Mouse (Mus musculus): ENCODE measurements at regions not wholly inside any gene's neighbourhood (a gene's known extent, or its start where the extent isn't known, plus 50 kb on each side); places are given as distances from the start of the nearest gene placed in this dataset.

DNA sequence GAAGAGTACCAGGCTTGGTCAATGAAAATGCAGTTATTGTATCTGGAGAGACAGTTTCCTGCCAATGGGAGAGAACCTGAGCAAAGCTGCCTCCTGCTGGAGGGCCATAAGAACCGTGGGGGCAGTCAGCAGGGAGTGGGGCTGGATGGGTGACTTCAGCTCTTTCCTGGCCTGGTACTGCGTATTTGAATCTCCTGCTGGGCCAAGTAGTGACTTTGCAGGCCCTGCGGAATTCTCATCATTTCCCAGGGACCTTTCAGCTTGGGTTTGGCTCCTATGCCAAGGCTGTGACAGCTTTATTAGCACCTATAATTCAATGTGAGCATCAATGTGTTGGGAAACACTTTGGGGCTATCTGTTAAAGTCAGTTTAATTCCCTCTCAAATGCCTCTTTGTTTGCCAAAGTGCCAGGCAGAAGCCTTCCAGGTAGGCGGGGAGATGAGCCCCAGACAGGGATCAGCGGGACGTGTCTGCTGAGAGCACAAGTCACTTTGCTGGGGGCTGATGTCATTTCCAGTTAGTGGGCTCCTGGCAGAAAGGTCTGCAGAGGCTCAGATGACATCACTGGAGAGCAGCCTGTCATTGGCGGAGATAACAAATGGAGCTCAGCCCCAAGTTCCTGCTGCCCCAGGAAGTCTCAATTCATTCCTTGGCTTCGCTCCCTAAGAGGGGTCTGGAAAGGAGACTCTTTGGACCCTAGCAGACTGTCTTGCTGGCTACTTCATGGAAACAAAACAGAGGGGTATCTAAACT, 630.5 kb downstream of the Insc start:
- no peak for DNase-seq (ENCODE audit: low spot score in 2 of 2)

- DNase-seq (ENCODE audit: low spot score in 2 of 2), result no peak
These were observed 632.6 kb downstream of the Insc start for GRCm38 (mm10) chr7:115376067-115376466.

GRCm38 (mm10) chr7:115378836-115379235, 635.3 kb downstream of the Insc start:
- DNase-seq (ENCODE audit: low spot score in 2 of 2), result no peak

DNA sequence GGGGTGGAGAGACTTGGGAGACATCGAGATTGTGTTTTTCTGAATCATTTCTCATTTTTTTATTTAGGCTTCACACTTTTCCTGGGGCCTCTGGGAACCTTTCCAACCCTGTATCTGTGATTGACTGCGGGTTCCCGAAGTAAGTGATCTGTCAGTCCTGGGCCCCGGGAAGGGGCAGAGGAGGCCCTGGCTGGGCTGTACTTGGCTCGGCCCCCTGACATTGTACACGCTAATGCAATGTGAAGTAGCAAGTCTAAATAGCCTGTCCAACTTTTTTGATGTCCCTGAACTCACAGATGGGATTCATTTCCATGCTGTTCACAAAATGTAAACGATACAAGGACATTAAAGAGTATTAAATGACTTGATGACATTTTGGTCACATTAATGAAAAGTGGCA, 636.1 kb downstream of the Insc start:
- no peak for DNase-seq (ENCODE audit: low spot score in 2 of 2)

DNA sequence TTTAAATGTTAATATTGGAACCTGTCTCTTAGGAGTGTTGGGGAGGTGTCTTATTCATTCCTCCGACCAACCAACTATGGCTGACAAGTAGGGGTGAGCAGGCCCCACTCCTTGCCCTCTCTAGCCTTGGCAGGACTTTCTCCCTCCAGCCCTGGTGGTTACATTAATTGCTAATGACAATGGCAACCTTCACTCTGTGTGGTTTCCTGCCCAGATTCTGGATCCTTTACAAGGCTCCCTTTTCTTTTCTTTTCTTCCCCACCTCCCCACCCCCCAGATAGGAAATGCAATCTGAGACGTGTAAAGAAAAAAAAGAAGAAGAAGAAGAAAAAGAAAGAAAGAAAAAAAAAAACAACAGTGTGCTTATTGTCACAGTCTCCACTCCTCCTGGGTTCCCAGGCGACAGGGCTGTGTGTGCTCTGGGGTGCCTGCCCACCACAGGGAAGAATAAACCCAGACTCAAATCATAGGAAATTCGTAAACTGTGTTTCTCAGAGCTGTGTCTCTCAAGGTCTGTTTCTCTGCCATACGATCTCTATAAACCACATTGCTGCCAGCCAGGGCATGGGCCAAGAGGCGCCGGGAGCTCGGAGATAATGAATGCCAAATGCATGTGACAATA, 637.6 kb downstream of the Insc start:
- no peak for DNase-seq (ENCODE audit: low spot score in 2 of 2)

GRCm38 (mm10) chr7:115382876-115383275, 639.4 kb downstream of the Insc start:
- peak; percentile 3 to 28 for DNase-seq (ENCODE audit: low spot score in 2 of 2)

- no peak for DNase-seq (ENCODE audit: low spot score in 2 of 2)
These were observed 645.4 kb downstream of the Insc start for GRCm38 (mm10) chr7:115388874-115389273.

DNA sequence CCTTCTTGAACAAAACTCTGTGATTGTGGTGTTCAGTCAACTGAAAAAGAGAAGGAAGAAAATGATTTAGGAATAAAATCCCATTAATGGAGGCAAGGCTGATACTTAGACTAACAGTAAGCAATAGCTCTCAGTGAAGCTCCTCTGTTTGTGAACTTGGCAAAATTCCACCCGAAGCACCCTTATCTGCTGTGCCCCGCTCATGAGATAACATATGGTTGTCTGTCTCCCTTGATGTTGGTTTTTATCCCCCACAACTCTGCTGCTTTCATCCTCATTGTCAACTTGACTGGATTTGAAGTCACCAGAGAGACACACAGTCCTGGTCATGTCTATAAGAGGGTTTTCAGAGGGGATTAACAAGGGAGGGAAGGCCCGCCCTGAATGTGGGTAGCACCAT, 646.1 kb downstream of the Sox6 start:
- no peak for DNase-seq (ENCODE audit: low spot score in 2 of 2)

GRCm38 (mm10) chr7:115398202-115398601, 640.4 kb downstream of the Sox6 start:
- no peak for DNase-seq (ENCODE audit: low spot score in 2 of 2)

GRCm38 (mm10) chr7:115399461-115399860, 639.1 kb downstream of the Sox6 start:
- DNase-seq (ENCODE audit: low spot score in 2 of 2), result no peak

DNA sequence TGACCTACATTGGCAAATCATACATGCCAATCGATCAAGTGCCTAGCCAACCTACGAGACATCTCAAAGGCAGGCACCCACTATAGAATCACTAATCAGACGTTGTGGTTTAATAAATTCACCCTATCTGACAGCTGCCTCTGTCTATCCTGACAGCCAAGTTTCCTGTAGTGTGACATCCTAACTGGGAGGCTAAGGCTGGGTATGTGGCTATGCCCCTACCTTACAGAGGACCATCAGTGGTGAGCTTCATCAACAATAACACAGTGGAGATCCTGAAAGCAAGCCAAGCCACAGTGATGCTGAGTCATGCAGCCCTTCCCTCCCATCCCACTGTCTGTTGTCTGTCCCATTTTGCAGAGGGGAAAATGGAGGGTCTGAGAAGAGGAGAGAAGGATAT, 630.7 kb downstream of the Sox6 start:
- no peak for DNase-seq (ENCODE audit: low spot score in 2 of 2)

DNA sequence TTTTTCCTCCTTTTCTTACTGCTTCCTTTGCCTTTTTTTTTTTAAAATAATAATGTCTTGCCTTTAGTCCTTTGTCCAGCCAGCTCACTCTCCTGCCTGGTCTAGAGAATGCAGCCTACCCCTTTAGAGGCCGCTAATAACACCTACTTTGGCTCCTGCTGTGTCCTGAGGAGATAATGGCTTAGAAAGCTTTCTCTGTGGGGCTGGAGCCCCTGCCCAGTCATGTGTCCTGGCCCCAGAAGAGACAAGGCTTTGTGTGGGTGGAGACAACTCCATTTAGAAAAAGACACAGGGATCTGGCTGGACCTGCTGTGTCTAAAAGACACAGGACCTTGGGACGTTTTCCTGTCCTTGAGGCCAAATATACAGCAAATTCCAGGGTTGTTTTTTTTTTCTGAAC, 629.7 kb downstream of the Sox6 start:
- DNase-seq (ENCODE audit: low spot score in 2 of 2), result no peak

GRCm38 (mm10) chr7:115410501-115411230, 627.9 kb downstream of the Sox6 start:
- peak in 1 of 2 experiments; percentile 11 for DNase-seq (ENCODE audit: low spot score in 2 of 2)

DNA sequence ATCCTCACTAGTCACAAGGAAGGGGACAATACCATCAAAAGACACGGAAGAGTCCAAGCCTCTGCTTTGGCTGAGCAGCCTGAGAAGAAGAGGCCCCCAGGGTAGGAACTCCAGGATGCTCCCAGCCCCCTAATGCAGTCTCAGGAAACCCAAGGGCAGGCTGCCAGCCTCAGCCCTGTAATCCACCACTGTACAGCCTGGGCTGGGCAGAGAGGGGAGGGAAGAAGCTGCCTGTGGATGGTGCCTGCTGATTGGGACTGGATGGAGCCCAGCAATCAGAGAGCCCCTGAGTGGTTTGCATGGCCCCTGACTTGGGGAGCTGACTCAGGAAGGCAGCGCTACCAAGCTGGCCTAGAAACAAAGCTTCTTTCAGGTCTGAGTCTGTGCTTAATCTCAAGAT, 627.1 kb downstream of the Sox6 start:
- no peak for DNase-seq (ENCODE audit: low spot score in 2 of 2)

- DNase-seq (ENCODE audit: low spot score in 2 of 2), result no peak
These were observed 623.4 kb downstream of the Sox6 start for GRCm38 (mm10) chr7:115415147-115415561.

Small RNA genes in the stretch of these regions (microRNA-seq; reads per million reads assigned to microRNA genes)
- gene Gm27684, result 0 reads per million in 2 experiments

All from layer of hippocampus, adult 18-20 months (tissue).